Mouse (Mus musculus): ENCODE results near the gene Shd. TPM values are rescaled to one million over a fixed set of nuclear protein-coding genes. Genes with fewer than 3 reads are reported as not detected.

Shd gene
- polyA plus RNA-seq, 1 experiment, result 3.4 TPM

GRCm38 (mm10) chr17:55958918-55959728, 11.1 kb upstream of the Shd start, which contains the start of gene Yju2:
TSS of gene Yju2 (plus strand) at chr17:55959099.
- Histone ChIP-seq H3K27ac (ENCODE audit: insufficient read depth, low read depth, low read length) (peak within 1 kb of the TSS; percentile 98), H3K4me3 (ENCODE audit: low read depth, low read length) (peak within 1 kb of the TSS; percentile 88), H3K27me3 (ENCODE audit: control insufficient read depth, insufficient read depth, low read length) (no peaks in the 10 kb centered on the region), H3K36me3 (ENCODE audit: control insufficient read depth, insufficient read depth, low read length) (peaks cover 12% of the 10 kb centered on the region), H3K4me1 (ENCODE audit: control insufficient read depth, insufficient read depth, insufficient read length, low read length) (peaks cover 7% of the 10 kb centered on the region; the same call in 1 of the 2 replicates)
- under 1% methylated on average over 45 of the region's 46 CpGs for WGBS
- TF ChIP-seq CTCF (IDR thresholded peaks at IDR 0.05; ENCODE audit: extremely low read depth, insufficient read length, insufficient replicate concordance, low read depth, low read length), result no peak
- TF ChIP-seq POLR2A (IDR thresholded peaks at IDR 0.05; ENCODE audit: low read depth, low read length), result peak; percentile 69

GRCm38 (mm10) chr17:55959946-55960740, 10.1 kb upstream of the Shd start:
- no peak for TF ChIP-seq CTCF (IDR thresholded peaks at IDR 0.05; ENCODE audit: extremely low read depth, insufficient read length, insufficient replicate concordance, low read depth, low read length)
- TF ChIP-seq POLR2A (IDR thresholded peaks at IDR 0.05; ENCODE audit: low read depth, low read length), result no peak
- peaks cover 21% of the 10 kb centered on the region for H3K36me3 ChIP-seq (ENCODE audit: control insufficient read depth, insufficient read depth, low read length)
- H3K27ac ChIP-seq (ENCODE audit: insufficient read depth, low read depth, low read length), result peak overlapping the region; percentile 50; the same call in 1 of the 2 replicates
- H3K27me3 ChIP-seq (ENCODE audit: control insufficient read depth, insufficient read depth, low read length), result no peaks in the 10 kb centered on the region
- WGBS, result 69% methylated on average over 10 of the region's 10 CpGs
- H3K4me3 ChIP-seq (ENCODE audit: low read depth, low read length), result no peak overlapping the region
- peaks cover 7% of the 10 kb centered on the region; the same call in 1 of the 2 replicates for H3K4me1 ChIP-seq (ENCODE audit: control insufficient read depth, insufficient read depth, insufficient read length, low read length)

- Histone ChIP-seq H3K4me3 (ENCODE audit: low read depth, low read length) (no peak overlapping the region), H3K27ac (ENCODE audit: insufficient read depth, low read depth, low read length) (no peak overlapping the region), H3K27me3 (ENCODE audit: control insufficient read depth, insufficient read depth, low read length) (no peaks in the 10 kb centered on the region), H3K4me1 (ENCODE audit: control insufficient read depth, insufficient read depth, insufficient read length, low read length) (peaks cover 7% of the 10 kb centered on the region; the same call in 1 of the 2 replicates), H3K36me3 (ENCODE audit: control insufficient read depth, insufficient read depth, low read length) (peaks cover 25% of the 10 kb centered on the region)
- no peak for TF ChIP-seq POLR2A (IDR thresholded peaks at IDR 0.05; ENCODE audit: low read depth, low read length)
- no peak for TF ChIP-seq CTCF (IDR thresholded peaks at IDR 0.05; ENCODE audit: extremely low read depth, insufficient read length, insufficient replicate concordance, low read depth, low read length)
These were observed 9.5 kb upstream of the Shd start for GRCm38 (mm10) chr17:55960791-55961190.

- H3K36me3 ChIP-seq (ENCODE audit: control insufficient read depth, insufficient read depth, low read length), result peaks cover 32% of the 10 kb centered on the region
- H3K4me1 ChIP-seq (ENCODE audit: control insufficient read depth, insufficient read depth, insufficient read length, low read length), result peaks cover 7% of the 10 kb centered on the region; the same call in 1 of the 2 replicates
- H3K4me3 ChIP-seq (ENCODE audit: low read depth, low read length), result no peak overlapping the region
- 95% methylated on average over 7 of the region's 7 CpGs for WGBS
- no peaks in the 10 kb centered on the region for H3K27me3 ChIP-seq (ENCODE audit: control insufficient read depth, insufficient read depth, low read length)
- TF ChIP-seq CTCF (IDR thresholded peaks at IDR 0.05; ENCODE audit: extremely low read depth, insufficient read length, insufficient replicate concordance, low read depth, low read length) (no peak), POLR2A (IDR thresholded peaks at IDR 0.05; ENCODE audit: low read depth, low read length) (no peak)
- H3K27ac ChIP-seq (ENCODE audit: insufficient read depth, low read depth, low read length), result no peak overlapping the region
These were observed 8.6 kb upstream of the Shd start for GRCm38 (mm10) chr17:55961631-55962030.

GRCm38 (mm10) chr17:55963171-55963570, 7.1 kb upstream of the Shd start:
- Histone ChIP-seq H3K27ac (ENCODE audit: insufficient read depth, low read depth, low read length) (no peak overlapping the region), H3K36me3 (ENCODE audit: control insufficient read depth, insufficient read depth, low read length) (peaks cover 44% of the 10 kb centered on the region), H3K4me3 (ENCODE audit: low read depth, low read length) (no peak overlapping the region), H3K27me3 (ENCODE audit: control insufficient read depth, insufficient read depth, low read length) (no peaks in the 10 kb centered on the region), H3K4me1 (ENCODE audit: control insufficient read depth, insufficient read depth, insufficient read length, low read length) (peaks cover 7% of the 10 kb centered on the region; the same call in 1 of the 2 replicates)
- 63% methylated on average over 14 of the region's 14 CpGs for WGBS
- no peak for TF ChIP-seq POLR2A (IDR thresholded peaks at IDR 0.05; ENCODE audit: low read depth, low read length)

GRCm38 (mm10) chr17:55964496-55964895, 5.8 kb upstream of the Shd start:
- no peak for TF ChIP-seq CTCF (IDR thresholded peaks at IDR 0.05; ENCODE audit: extremely low read depth, insufficient read length, insufficient replicate concordance, low read depth, low read length)
- TF ChIP-seq POLR2A (IDR thresholded peaks at IDR 0.05; ENCODE audit: low read depth, low read length), result no peak
- no peak overlapping the region for H3K4me3 ChIP-seq (ENCODE audit: low read depth, low read length)
- peaks cover 44% of the 10 kb centered on the region for H3K36me3 ChIP-seq (ENCODE audit: control insufficient read depth, insufficient read depth, low read length)
- no peaks in the 10 kb centered on the region; the same call in 1 of the 2 replicates for H3K27me3 ChIP-seq (ENCODE audit: control insufficient read depth, insufficient read depth, low read length)
- H3K27ac ChIP-seq (ENCODE audit: insufficient read depth, low read depth, low read length), result no peak overlapping the region
- WGBS, result 97% methylated on average over 10 of the region's 10 CpGs
- H3K4me1 ChIP-seq (ENCODE audit: control insufficient read depth, insufficient read depth, insufficient read length, low read length), result peaks cover 4% of the 10 kb centered on the region; the same call in 1 of the 2 replicates

- 87% methylated on average over 9 of the region's 9 CpGs for WGBS
- Histone ChIP-seq H3K27ac (ENCODE audit: insufficient read depth, low read depth, low read length) (no peak overlapping the region), H3K4me1 (ENCODE audit: control insufficient read depth, insufficient read depth, insufficient read length, low read length) (peaks cover under 1% of the 10 kb centered on the region; the same call in 1 of the 2 replicates), H3K36me3 (ENCODE audit: control insufficient read depth, insufficient read depth, low read length) (peaks cover 44% of the 10 kb centered on the region), H3K4me3 (ENCODE audit: low read depth, low read length) (no peak overlapping the region), H3K27me3 (ENCODE audit: control insufficient read depth, insufficient read depth, low read length) (peaks cover 3% of the 10 kb centered on the region; the same call in 1 of the 2 replicates)
- TF ChIP-seq POLR2A (IDR thresholded peaks at IDR 0.05; ENCODE audit: low read depth, low read length), result no peak
- TF ChIP-seq CTCF (IDR thresholded peaks at IDR 0.05; ENCODE audit: extremely low read depth, insufficient read length, insufficient replicate concordance, low read depth, low read length), result no peak
These were observed 5.3 kb upstream of the Shd start for GRCm38 (mm10) chr17:55964996-55965395.

Measured in small intestine, adult 2 months (tissue).